Mouse (Mus musculus): ENCODE results near the gene Mfn2.

GRCm38 (mm10) chr4:147928540-147928939 is 24.0 kb upstream of the Mfn2 start:
- no peak for TF ChIP-seq CTCF (IDR thresholded peaks at IDR 0.05; ENCODE audit: borderline replicate concordance, insufficient read depth, low read length)
- TF ChIP-seq POLR2A (IDR thresholded peaks at IDR 0.05; ENCODE audit: low read depth, low read length): no peak
